Mouse (Mus musculus) forebrain, embryonic 12.5 days (tissue): ENCODE data around the gene 4930455H04Rik. TPM values are rescaled to one million over a fixed set of nuclear protein-coding genes. Genes with fewer than 3 reads are reported as not detected.

Source experiments
- ATAC-seq: fragments of 200-750 bp; cut with Nextera tagmentation; 2 replicates; pipeline ENCODE4 v1.8.0; 2017; ENCODE audit warnings: moderate TSS enrichment; ENCODE audit not compliant: low FRiP score
- H3K27ac ChIP-seq: fragments of 300-500 bp; sonication (generic); 2 replicates; pipeline ENCODE4 v1.5.1; 2016; ENCODE audit warnings: mild to moderate bottlenecking
- H3K27me3 ChIP-seq: fragments of 300-500 bp; sonication (generic); 2 replicates; pipeline ENCODE4 v1.6.1; 2016; ENCODE audit warnings: mild to moderate bottlenecking
- H3K36me3 ChIP-seq: fragments of 300-500 bp; sonication (generic); replicated peaks from 2 replicates; pipeline ENCODE4 v1.6.1; 2016; ENCODE audit warnings: mild to moderate bottlenecking
- H3K4me1 ChIP-seq: fragments of 300-500 bp; sonication (generic); 2 replicates; pipeline ENCODE4 v1.6.1; 2016
- H3K4me2 ChIP-seq: fragments of 300-500 bp; sonication (generic); 2 replicates; pipeline ENCODE4 v1.6.1; 2016; ENCODE audit warnings: mild to moderate bottlenecking, moderate library complexity
- H3K4me3 ChIP-seq: fragments of 300-500 bp; sonication (generic); replicated peaks from 2 replicates; pipeline ENCODE4 v1.5.1; 2016; ENCODE audit warnings: mild to moderate bottlenecking
- H3K9ac ChIP-seq: fragments of 300-500 bp; sonication (generic); 2 replicates; pipeline ENCODE4 v1.6.1; 2016; ENCODE audit warnings: mild to moderate bottlenecking
- H3K9me3 ChIP-seq: fragments of 300-500 bp; sonication (generic); 2 replicates; pipeline ENCODE4 v1.6.1; 2016
- WGBS: fragments of 180-500 bp; shearing (Covaris S2); methylation state at CpG from one replicate; pipeline ENCODE4 v1.1.7; 2016; 5-methylcytosine and 5-hydroxymethylcytosine counted together
- polyA plus RNA-seq: library from polyadenylated mRNA; unstranded; fragments of >200 nt; fragmentation: Nextera tagmentation; extraction: Ambion mirVana; gene quantifications from 2 replicates; pipeline ENCODE4 v1.2.1, GENCODE M21; 2016

4930455H04Rik gene
- polyA plus RNA-seq, result not detected in 2 replicates

DNA sequence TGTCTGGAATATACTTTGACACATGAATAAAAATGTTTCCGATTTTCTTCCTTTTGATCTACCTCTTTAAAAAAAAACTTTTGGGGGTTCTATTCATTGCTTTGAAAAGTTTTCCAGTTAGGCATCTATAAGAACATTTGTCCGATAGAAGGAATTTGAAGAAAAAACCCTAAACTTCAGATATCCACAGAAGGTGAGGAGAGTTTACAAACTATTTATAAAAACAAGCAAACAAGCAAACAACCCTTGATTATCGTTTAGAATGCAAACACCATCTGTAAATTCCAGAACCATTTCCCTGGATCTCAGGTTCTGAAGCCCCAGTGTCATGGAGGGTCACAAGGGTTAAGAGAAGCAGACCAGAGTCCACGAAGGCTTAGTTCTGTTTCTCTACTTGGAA lies at the start of gene 4930455H04Rik:
Gene 4930455H04Rik (plus strand): TSS at position 301 of the 400 bp plus-strand sequence.
- WGBS, result 72% methylated on average over 4 of the region's 4 CpGs
- peak within 1 kb of the TSS; percentile 73 for H3K27ac ChIP-seq

GRCm38 (mm10) chr3:116921535-116921934 lies 46.5 kb upstream of the 4930455H04Rik start:
- Histone ChIP-seq H3K36me3 (no peaks in the 10 kb centered on the region), H3K27me3 (no peaks in the 10 kb centered on the region), H3K9me3 (no peaks in the 10 kb centered on the region), H3K9ac (no peak overlapping the region), H3K27ac (no peak overlapping the region), H3K4me3 (no peak overlapping the region), H3K4me2 (no peak overlapping the region), H3K4me1 (no peaks in the 10 kb centered on the region)
- WGBS, result 90% methylated on average over 3 of the region's 3 CpGs
- ATAC-seq, result no peak

More for the DNA sequence above, at the start of gene 4930455H04Rik:
- ATAC-seq, result no peak
- Histone ChIP-seq H3K27me3 (no peaks in the 10 kb centered on the region), H3K4me2 (peak within 1 kb of the TSS; percentile 58), H3K4me1 (peaks cover 12% of the 10 kb centered on the region), H3K9me3 (no peaks in the 10 kb centered on the region), H3K4me3 (peak within 1 kb of the TSS; percentile 39), H3K9ac (peak within 1 kb of the TSS; percentile 51), H3K36me3 (no peaks in the 10 kb centered on the region)

DNA sequence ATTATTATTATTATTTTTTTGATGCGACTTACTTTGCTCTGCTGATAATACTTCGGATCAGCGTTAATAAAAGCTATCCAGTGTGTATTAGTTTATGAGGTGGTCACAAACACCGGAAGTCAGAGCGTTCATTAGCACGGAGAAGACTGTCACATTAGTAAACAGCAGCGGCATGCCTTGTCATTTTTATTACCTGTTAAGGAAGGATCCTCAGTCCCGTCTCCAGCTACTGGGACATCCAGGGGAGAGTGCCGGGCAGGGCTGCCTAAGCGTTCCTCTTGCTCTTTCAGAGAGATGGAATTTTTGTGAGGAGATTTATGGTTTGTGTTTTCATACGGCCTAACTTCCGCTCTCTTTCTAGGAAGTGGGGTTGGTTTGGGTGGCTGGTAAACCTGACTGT lies 45.0 kb upstream of the 4930455H04Rik start:
- no peak for ATAC-seq
- no peak overlapping the region for H3K4me2 ChIP-seq

DNA sequence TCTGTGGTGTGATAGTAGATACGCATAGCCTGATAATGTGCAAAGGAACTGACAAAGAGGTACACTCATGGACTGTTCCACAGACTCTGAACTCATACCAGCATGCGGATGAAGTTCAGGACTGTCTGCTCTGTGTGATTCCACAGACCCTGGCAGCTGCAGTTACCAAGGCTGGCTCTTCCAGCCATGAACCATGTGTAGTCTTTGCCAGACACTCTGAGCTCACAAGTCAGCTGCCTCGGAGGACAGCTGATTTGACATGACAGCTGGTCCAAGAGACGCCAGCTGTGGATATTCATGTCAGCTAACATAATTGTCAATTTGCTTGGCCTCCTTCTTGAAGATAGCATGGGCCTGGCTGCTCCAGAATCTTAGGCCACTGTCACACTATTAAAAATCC lies 39.1 kb upstream of the 4930455H04Rik start:
- no peaks in the 10 kb centered on the region for H3K36me3 ChIP-seq
- no peak for ATAC-seq
- no peaks in the 10 kb centered on the region for H3K27me3 ChIP-seq
- H3K9ac ChIP-seq, result no peak overlapping the region
- H3K4me1 ChIP-seq, result no peaks in the 10 kb centered on the region
- H3K9me3 ChIP-seq, result no peaks in the 10 kb centered on the region
- 93% methylated on average over 4 of the region's 4 CpGs for WGBS
- H3K27ac ChIP-seq, result no peak overlapping the region
- no peak overlapping the region for H3K4me2 ChIP-seq
- H3K4me3 ChIP-seq, result no peak overlapping the region

More for the DNA sequence above, 45.0 kb upstream of the 4930455H04Rik start:
- Histone ChIP-seq H3K4me3 (no peak overlapping the region), H3K27ac (no peak overlapping the region), H3K36me3 (no peaks in the 10 kb centered on the region), H3K9ac (no peak overlapping the region), H3K9me3 (no peaks in the 10 kb centered on the region), H3K4me1 (no peaks in the 10 kb centered on the region), H3K27me3 (no peaks in the 10 kb centered on the region)
- 92% methylated on average over 12 of the region's 12 CpGs for WGBS

DNA sequence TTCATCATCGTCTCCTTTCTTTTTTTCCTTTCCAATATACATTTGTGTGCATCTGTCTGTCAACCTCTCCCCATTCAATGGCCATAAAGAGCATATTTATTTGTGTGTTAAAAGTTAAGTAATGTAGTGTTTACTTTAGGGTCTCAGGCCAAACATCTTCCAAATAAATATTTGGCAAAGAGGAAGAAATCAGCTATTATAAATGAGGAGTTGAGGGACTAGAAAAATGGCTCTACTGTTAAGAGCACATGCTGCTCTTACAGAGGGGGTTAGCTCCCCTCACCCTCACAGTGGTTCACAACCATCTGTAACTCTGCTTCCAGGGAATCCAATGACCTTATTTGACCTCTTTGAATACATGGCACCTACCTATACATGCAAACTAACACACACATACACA lies 34.9 kb upstream of the 4930455H04Rik start:
- no peak overlapping the region for H3K9ac ChIP-seq
- H3K4me3 ChIP-seq, result no peak overlapping the region
- H3K4me1 ChIP-seq, result no peaks in the 10 kb centered on the region
- H3K27ac ChIP-seq, result no peak overlapping the region
- H3K4me2 ChIP-seq, result no peak overlapping the region
- no peaks in the 10 kb centered on the region for H3K9me3 ChIP-seq
- no peaks in the 10 kb centered on the region for H3K27me3 ChIP-seq
- WGBS, result 84% methylated on average over 1 of the region's 1 CpGs
- no peaks in the 10 kb centered on the region for H3K36me3 ChIP-seq
- ATAC-seq, result no peak

GRCm38 (mm10) chr3:116936934-116937691 lies 31.0 kb upstream of the 4930455H04Rik start:
- Histone ChIP-seq H3K4me2 (no peak overlapping the region), H3K36me3 (no peaks in the 10 kb centered on the region), H3K4me3 (no peak overlapping the region), H3K27ac (no peak overlapping the region), H3K9ac (no peak overlapping the region), H3K27me3 (no peaks in the 10 kb centered on the region), H3K9me3 (no peaks in the 10 kb centered on the region), H3K4me1 (no peaks in the 10 kb centered on the region)
- 60% methylated on average over 4 of the region's 4 CpGs for WGBS
- ATAC-seq, result no peak

- H3K9ac ChIP-seq, result no peak overlapping the region
- WGBS, result 78% methylated on average over 10 of the region's 10 CpGs
- no peak overlapping the region for H3K4me3 ChIP-seq
- H3K27ac ChIP-seq, result no peak overlapping the region
- no peaks in the 10 kb centered on the region for H3K27me3 ChIP-seq
- no peak for ATAC-seq
- H3K9me3 ChIP-seq, result no peaks in the 10 kb centered on the region
- no peak overlapping the region for H3K4me2 ChIP-seq
- H3K4me1 ChIP-seq, result 0 out of 2 replicates have a peak, but pooled peaks cover 3% of the 10 kb centered on the region
- no peaks in the 10 kb centered on the region for H3K36me3 ChIP-seq
Measured at GRCm38 (mm10) chr3:116940804-116941558, 27.1 kb upstream of the 4930455H04Rik start.

- Histone ChIP-seq H3K9me3 (no peaks in the 10 kb centered on the region), H3K9ac (no peak overlapping the region), H3K4me1 (0 out of 2 replicates have a peak, but pooled peaks cover 3% of the 10 kb centered on the region), H3K36me3 (no peaks in the 10 kb centered on the region), H3K4me2 (no peak overlapping the region), H3K27me3 (no peaks in the 10 kb centered on the region), H3K27ac (no peak overlapping the region), H3K4me3 (no peak overlapping the region)
- no peak for ATAC-seq
- WGBS, result 87% methylated on average over 1 of the region's 1 CpGs
Measured at GRCm38 (mm10) chr3:116941559-116942117, 26.4 kb upstream of the 4930455H04Rik start.

DNA sequence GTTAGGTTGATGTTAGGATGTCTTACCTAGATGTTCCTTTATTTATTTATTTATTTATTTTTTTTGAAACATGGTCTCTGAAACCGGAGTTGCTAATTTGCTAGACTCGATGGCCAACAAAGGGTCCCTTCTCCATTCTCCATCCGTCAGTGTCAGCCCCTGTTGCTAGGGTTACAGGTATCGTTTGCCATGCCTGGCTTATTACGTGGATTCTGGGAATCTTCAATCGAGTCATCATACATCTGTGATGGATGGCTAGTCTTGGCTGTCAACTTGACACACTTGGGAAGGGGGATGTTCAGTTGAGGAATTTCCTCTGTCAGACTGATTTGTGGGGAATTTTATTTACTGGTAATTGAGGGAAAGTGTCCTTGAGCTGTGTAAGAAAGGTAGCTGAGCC lies 25.3 kb upstream of the 4930455H04Rik start:
- Histone ChIP-seq H3K4me1 (0 out of 2 replicates have a peak, but pooled peaks cover 3% of the 10 kb centered on the region), H3K9ac (no peak overlapping the region), H3K27me3 (no peaks in the 10 kb centered on the region), H3K4me2 (no peak overlapping the region), H3K36me3 (no peaks in the 10 kb centered on the region), H3K27ac (no peak overlapping the region), H3K4me3 (no peak overlapping the region), H3K9me3 (no peaks in the 10 kb centered on the region)
- WGBS, result 81% methylated on average over 6 of the region's 6 CpGs
- no peak for ATAC-seq

GRCm38 (mm10) chr3:116943422-116943821 lies 24.6 kb upstream of the 4930455H04Rik start:
- ATAC-seq, result no peak
- Histone ChIP-seq H3K4me1 (0 out of 2 replicates have a peak, but pooled peaks cover 3% of the 10 kb centered on the region), H3K9me3 (no peaks in the 10 kb centered on the region), H3K36me3 (no peaks in the 10 kb centered on the region), H3K27me3 (no peaks in the 10 kb centered on the region), H3K4me2 (no peak overlapping the region), H3K9ac (no peak overlapping the region), H3K27ac (no peak overlapping the region), H3K4me3 (no peak overlapping the region)
- WGBS, result 91% methylated on average over 4 of the region's 4 CpGs

- no peak for ATAC-seq
- 90% methylated on average over 4 of the region's 4 CpGs for WGBS
- Histone ChIP-seq H3K36me3 (no peaks in the 10 kb centered on the region), H3K27me3 (no peaks in the 10 kb centered on the region), H3K4me3 (no peak overlapping the region), H3K27ac (no peak overlapping the region), H3K9me3 (no peaks in the 10 kb centered on the region), H3K4me2 (no peak overlapping the region), H3K4me1 (0 out of 2 replicates have a peak, but pooled peaks cover 3% of the 10 kb centered on the region), H3K9ac (no peak overlapping the region)
Measured at GRCm38 (mm10) chr3:116946476-116946875, 21.6 kb upstream of the 4930455H04Rik start.

GRCm38 (mm10) chr3:116950665-116951115 lies 17.4 kb upstream of the 4930455H04Rik start:
- no peak overlapping the region for H3K4me3 ChIP-seq
- H3K4me1 ChIP-seq, result no peaks in the 10 kb centered on the region
- H3K9ac ChIP-seq, result no peak overlapping the region
- WGBS, result 88% methylated on average over 6 of the region's 6 CpGs
- no peak overlapping the region for H3K27ac ChIP-seq
- ATAC-seq, result no peak
- H3K27me3 ChIP-seq, result no peaks in the 10 kb centered on the region
- H3K9me3 ChIP-seq, result no peaks in the 10 kb centered on the region
- no peaks in the 10 kb centered on the region for H3K36me3 ChIP-seq
- no peak overlapping the region for H3K4me2 ChIP-seq
